Mouse (Mus musculus): Measurements from ENCODE around the gene Mrpl52.

Gene Mrpl52

DNA sequence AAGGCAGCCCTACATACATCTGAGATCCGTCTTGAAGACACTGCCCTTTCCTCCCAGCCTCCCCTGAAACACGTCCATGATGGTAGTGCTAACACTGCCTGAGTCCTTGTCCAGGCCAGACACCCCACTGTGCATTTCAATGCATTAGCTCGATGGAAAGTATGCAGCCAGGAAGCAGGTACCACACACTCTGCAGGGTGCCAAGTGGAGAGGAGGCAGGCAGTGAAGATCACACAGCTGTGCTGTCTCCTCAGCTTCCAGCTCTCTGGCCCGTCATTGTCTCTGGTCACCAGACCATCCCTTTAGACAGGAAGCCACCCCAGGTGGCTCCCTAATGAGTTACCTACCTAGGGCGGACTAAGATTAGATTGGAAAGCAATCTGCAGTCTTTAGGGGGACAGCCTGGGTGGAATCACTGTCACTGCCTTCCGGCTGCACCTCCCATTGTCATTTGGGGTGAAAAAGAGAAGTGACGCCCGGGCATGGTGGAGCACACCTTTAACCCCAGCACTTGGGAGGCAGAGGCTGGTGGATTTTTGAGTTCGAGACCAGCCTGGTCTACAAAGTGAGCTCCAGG, 14.6 kb upstream of the Mrpl52 start:
- no peak for DNase-seq (ENCODE audit: low spot score)

DNA sequence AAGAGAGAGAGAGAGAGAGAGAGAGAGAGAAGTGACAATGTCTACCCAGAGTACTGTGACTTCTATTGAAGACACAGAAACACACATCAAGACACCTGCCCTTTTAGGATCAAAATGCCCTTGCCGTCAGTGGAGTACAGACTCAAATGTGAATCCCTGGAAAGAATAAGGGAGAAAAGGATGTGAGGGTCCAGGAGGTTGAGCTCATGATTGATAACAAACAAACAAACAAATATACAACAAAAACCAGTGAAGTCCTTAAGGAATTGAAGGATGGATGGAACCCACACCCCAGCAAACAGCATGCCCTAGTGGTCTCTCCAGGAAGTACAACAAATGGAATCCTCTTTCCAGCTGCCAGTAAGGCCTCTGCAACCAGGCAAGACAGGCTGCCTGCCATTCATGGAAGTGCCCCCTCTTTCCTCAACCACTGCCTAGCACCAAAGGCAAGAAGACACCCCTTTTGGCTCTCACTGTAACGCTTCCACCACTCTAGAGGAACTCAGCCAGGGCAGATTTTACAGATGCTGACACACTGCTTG, 14.0 kb upstream of the Mrpl52 start:
- peak; percentile 57 for DNase-seq (ENCODE audit: low spot score)

DNA sequence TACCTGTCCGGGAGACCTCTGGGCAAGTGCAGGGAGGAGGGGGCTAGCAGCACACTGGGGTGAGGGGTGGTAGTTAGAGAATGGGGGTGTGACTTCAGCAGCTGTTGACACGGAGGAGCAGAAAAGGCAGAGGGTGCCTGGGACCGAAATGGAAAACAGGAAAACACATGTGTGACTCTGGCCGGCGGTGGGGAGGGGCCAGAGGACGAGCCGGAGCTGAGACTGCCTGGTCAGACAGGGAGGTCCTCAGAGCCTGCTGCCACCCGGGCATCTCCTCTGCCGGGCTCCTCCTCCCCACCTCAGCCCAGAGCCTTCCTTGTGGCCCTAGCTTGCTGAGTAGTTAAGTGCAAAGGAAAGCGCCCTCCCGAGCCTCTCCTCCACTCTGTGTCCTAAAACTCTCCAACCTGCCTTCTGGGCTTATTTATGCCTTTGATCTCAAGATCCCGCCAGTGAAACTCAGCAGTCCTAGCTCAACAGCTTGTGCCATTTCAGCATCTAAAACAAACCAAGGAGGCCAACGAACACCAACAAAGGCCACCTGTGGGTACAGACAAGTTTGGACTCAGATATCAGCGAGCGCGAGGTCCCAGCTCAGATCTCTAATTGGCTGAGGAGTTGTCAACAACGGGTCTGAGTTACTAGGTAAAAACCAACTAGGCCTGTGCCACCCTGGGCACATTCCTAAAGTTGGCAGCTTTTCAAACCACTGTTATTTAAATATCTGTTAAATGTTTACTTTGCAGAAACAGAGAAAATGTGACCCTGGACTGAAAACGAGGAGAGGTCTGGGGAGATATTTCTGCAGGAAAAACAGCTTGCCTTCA, 12.6 kb upstream of the Mrpl52 start:
- DNase-seq (ENCODE audit: low spot score): peak; percentile 27

DNA sequence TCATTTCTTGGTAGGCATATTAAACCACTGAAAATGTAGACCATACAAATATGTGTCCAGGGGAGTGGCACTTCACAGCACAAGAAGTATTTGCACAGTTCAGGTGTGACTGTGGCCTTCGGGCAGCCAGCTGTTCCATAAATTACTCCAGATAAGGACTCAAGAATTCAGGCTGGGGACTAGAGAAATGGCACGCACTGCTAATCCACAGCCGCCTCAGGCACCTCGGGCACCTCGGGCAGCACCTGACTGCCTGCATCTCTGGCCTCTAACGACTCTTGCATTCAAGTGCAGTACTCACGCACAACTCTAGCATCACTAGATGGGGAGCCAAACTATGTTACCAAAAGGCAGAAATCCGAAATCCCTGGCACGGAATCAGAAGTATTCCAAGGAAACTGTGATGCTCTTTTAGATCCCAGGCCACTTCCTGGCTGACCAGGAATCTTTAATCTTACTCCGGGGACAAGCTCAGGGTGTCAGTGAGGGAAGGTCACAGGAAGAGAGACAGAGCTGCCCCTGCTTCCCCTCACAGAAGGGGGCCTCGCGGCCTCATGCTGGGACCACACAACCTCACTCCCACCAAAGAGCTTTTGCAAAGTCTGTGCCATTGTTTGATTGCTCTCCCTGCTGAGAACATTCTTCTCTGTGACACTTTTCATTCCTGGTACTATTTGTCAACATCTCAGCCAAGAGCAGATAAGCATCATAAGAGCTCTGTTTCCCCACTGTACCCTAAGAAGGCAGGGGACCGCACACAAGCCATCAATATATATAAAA, 11.3 kb upstream of the Mrpl52 start:
- no peak for DNase-seq (ENCODE audit: low spot score)

DNA sequence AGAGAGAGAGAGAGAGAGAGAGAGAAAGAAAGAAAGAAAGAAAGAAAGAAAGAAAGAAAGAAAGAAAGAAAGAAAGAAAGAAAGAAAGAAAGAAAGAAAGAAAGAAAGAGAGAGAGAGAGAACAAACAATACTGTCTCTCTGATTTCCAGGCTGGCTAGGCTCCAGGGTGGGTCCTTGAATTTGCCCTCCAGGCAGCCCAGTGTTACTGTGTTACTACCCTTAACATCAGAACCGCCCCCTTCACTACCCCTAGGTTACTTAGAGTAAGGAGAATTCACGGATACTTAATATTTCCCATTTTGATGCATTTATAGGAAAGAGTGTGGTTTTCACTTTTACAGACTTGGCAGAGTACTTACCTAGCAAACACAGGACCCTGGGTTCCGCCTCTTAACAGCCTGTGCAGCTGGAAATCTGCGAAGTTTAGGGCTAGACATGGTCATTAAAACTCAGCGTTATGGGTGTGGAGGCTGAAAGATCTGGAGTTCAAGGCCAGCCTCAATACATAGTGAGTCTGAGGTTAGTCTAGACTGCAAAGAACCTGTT, 10.4 kb upstream of the Mrpl52 start:
- no peak for DNase-seq (ENCODE audit: low spot score)

DNA sequence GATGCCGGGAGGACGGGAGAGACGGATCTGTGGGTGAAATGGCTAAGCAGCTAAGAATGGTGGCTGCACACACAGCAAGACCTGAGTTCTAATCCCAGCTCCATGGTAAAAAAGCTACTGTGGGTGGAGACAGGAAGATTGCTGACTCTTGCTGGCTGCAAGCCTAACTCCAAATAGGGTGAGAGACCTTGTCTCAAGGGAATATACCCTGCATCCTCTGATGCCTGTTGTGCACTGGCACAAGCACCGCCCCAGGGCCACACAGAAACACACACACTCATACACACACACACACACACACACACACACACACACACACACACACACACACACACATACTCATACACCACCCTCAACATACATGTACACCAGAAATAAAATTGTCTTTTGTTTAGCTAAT, 9.9 kb upstream of the Mrpl52 start:
- no peak for DNase-seq (ENCODE audit: low spot score)

DNA sequence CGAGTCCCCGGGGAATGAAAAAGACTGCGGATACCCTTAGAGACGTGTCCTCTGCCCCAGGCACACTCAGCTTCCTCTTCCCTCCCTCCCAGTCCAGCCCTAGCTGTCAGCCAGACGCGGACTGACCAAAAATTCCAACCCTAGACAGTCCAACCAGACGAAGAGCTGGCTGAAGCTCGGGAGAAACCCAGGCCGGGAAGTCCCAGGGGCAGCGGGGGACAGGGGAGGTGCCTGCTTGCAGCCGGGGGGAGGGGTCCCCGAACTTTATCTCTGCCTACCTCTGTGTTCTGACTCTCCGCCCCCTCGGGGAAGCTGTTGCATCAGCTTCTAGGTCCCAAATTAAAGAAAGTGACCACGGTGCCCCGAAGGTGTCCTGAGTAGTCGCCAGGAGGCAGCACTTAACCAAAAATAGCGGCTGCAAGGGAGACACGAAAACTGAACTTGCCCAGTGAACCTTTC, 9.1 kb upstream of the Mrpl52 start, which contains the start of gene Slc7a7:
Gene Slc7a7 (minus strand): TSS at position 158 of the 459 bp plus-strand sequence.
- DNase-seq (ENCODE audit: low spot score): no peak

DNA sequence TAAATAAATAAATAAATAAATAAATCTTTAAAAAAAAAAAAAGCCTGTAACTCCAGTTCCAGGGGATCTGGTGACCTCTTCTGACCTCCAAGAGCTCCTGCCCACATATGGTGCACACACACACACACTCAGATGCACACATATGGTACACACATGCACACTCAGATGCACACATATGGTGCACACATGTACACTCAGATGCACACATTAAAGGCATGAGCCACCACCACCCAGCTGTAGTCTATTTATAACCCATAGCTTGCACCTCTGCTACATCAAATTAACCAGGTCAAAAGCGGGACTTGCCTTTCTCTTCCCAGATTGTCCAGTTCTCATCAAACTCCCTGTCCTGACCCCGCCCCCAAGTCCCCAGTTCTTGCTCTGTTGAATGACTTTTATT, 5.7 kb upstream of the Mrpl52 start:
- DNase-seq (ENCODE audit: low spot score): no peak

DNA sequence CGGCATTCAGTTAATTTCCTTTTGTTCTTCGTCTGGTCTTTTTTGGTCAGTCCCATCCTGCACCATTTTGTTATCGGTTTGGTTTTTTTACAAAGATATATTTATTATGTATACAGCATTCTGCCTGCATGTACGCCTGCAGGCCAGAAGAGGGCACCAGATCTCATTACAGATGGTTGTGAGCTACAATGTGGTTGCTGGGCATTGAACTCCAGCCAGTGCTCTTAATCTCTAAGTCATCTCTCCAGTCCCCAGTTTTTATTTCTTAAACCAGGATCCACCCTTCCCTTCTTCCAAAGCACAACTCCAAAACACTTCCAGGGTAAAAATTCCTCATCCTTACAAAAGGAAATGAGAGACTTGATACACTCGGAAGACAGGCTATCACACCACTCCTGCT, 3.3 kb upstream of the Mrpl52 start:
- no peak for DNase-seq (ENCODE audit: low spot score)

DNA sequence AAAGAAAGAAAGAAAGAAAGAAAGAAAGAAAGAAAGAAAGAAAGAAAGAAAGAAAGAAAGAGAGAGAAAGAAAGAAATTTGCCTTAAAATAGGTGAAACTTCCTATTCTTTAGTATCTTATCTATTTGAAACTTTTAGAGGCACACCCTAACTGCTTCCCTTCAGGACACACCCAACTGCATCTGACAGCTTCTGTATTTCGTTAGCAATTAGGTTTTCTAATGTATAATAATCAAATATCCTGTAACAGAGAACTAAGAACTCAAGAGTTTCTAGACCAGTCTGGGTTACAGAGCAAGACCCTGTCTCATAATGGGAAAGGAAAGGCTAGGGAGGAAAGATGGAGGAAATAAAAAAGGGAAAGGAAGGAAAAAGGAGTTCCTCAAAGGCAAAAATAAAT, 2.1 kb upstream of the Mrpl52 start:
- DNase-seq (ENCODE audit: low spot score): no peak

DNA sequence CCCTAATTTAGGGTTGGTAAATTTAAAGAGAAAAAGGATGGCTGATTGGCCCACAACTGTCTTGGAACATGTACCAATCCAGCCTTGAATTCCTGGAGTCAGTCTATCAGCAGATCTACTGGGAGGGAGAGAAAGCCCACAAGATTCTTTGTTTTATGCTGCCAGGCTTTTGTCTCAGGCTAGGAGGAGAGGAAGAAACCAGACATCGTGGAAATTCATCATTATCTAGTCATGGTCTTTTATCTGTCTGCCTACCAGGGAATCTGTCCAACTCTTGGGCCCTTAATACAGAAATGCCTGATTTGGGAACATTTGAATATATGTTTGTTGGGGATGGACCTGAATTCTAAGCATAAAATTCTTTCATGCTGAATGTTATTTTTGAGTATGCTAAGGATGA, 1.2 kb upstream of the Mrpl52 start:
- DNase-seq (ENCODE audit: low spot score): no peak

DNA sequence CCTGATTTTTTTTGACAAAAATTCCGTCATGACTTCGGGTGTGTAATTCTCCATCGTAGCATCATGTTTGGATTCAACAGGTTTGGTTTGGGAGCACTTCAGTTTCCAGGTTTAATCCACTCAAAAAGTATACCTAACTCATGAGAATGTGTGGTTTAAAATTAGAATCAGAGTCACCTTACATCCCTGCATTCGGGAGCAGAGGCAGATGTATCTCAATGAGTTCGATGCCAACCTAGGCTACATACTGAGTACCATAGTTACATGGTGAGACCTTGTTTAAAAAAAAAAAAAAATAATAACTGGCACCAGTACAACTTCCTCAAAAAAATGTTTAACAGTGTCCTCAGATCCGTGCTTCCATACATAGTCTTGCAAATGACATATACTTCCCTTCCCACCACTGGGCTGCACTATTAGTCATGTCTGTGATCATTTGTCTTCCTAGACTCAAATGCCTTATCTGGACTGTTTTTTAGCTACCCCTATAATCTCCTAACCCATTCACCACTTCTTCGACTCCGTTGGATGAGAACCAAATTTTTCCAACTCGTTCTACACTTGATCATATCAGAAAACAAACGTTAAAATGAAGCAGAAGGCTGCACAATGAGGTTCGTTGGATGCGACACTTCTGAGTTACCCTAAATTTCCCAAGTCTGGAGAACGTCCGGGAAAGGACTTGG, 563 bp upstream of the Mrpl52 start:
- no peak for DNase-seq (ENCODE audit: low spot score)

DNA sequence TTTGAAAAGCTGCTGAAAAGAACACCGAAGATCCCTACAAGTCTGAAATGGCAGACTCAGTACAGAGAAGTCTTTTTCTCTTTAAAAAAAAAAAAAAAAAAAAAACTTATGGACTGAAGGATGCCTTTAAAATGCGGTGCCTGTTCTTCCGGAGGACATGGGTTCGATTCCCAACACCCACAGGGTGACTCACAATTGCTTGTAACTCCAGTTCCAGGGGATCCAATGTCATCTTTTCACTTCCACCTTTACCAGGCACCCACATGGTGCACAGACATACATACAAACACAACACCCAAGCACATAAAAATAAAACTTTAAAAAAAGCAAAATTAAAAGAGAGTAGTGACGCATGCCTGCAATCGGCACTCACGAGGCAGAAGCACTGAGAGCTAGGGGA, 987 bp downstream of the Mrpl52 start:
- no peak for DNase-seq (ENCODE audit: low spot score)

DNA sequence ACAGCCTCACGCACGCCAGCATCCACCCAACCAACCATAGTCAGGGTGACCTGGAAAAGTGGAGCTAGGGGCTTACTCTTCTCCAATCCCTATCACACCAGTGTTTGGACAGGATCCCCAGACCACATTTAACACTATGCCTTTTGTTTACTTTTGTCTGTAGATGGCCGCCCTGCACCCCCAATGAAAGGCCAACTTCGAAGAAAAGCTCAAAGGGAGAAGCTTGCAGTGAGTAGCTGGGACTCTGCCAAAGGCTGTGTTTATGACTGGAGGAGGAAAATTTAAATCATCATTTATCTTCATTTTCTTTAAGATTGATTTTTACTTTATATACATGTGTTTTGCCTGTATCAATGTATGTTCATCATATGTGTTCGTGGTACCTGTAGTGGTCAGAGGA, 1.7 kb downstream of the Mrpl52 start:
- DNase-seq (ENCODE audit: low spot score): no peak

DNA sequence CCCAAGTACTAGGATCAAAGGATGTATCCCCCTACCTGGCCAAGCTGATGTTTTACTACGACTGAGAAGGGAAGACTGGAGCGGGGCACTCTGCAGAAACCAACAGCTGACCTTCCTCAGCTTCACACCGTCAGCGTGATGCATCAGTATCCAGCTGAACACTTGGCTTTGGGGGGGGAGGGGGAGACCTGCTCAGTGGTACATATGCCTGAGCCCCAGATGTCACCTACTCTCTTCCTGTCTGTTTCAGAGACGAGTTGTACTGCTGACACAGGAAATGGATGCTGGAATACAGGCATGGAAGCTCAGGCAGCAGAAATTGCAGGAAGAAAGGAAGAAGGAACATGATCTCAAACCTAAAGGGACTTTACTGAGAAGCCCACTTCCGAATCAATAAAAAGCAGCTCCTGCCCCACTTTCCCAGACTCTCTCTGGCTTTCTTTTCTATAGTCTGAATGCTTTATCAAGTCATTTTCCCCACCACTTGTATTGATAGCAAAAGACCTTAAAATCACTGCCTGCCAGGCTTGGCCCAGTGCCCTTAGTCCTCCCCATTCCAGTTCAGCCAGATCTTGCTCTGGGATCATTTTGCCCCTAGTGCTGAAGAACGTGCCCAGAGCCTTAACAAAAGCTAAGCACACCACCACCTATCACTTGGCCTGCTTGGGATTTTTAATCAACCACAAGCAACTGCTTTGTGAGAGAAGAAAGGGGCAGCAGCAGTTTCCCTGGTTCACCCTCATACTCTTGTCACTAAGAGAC, 2.8 kb downstream of the Mrpl52 start:
- DNase-seq (ENCODE audit: low spot score): no peak

DNA sequence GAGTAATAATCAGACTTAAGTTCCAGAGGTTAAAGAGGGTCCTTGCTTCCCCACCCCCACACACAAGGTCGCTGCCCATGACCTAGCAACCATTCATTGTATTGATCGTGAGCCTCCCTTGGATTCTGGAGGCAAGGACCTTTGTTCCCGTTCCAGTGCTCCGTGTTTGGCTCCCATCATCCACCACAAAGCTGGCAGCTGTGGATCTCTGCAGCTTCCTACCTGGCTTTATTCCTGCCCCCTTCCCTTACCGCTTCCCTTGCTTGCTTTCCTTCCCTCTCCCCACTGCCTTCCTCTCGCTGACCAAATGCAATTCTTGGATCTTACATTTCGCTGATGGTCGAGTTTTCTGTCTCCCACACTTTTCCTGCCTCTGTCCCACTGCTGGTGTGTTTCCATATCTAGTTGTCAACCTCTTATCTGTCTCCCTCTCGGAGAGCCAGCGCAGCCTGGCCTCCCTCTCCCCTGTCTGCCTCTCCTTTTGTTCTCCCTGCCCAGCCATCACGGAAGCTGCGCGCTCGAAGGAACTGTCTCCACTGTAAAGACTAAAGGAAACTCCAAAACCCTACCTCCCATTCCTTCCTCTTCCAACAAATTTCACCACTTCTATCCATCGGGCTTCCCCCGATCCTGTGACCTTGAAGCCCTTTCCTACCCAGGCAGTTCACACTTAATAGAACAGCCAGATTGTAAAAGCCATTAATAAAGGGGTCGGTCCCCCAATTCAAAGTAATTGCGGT, 3.9 kb downstream of the Mrpl52 start:
- no peak for DNase-seq (ENCODE audit: low spot score)

DNA sequence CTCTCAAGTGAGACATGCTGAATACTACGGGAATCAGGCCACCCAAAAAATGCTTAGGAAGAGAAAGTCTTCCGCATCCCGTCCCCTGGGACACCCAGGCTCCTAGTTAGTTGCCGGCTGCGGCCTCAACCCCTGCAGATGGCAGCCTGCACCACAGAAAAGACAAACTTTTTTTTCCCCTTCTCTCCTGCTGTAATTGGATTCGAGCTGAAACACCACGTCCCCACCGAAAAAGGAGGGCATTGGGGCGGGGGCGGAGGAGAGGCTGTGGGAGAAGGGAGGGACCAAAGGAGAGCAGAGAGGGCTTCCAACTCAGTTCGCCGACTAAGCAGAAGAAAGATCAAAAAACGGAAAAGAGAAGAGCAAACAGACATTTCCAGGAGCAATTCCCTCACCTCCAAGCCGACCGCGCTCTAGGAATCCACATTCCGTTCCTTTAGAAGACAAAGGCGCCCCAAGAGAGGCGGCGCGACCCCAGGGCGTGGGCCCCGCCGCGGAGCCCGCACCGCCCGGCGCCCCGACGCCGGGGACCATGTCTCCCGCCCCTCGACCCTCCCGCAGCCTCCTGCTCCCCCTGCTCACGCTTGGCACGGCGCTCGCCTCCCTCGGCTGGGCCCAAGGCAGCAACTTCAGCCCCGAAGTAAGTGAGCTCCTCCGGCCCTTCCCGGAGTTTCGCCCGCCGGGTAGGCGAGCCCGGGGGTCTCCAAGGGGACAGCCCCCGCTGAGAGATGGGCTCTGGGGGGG, 4.8 kb downstream of the Mrpl52 start, which contains the start of gene Mmp14:
Gene Mmp14 (plus strand): TSS at position 279 of the 744 bp plus-strand sequence.
- peak; percentile 70 for DNase-seq (ENCODE audit: low spot score)

DNA sequence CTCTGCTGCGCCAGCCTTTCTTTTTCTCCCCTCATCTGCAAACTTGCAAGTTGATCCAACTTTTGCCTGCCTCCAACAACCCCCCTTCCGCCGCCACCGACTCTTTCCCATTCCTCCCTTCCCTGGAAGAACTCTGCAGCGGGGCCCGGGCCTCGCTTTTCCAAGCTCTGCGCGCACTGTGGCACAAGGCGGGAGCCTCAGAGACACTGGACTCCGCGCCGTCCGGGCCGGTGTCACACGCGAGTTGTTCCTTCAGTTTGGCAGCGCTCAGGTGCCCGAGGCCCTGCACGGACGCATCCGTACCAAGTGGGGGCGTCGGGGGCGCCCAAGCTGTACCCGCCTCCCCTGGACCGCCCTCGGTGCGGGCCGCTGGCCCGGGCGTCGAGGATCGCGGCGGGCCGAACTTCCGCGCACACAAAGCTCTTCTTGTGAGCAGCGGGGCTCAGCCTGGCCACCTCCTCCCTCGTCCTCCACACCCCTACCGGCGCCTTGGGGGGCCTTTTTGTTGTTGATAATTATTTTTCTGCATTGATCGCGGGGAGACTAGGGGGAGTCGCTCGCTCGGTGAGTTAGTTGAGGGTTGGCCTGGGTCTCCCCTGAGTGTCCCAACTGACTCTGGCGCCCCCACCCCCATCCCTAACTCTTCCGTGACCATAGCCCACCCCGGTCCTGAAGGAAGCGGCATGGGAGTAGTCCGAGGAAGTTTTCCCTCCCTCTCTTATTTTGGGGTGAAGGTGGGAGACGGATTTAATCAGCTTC, 5.5 kb downstream of the Mrpl52 start:
- DNase-seq (ENCODE audit: low spot score): no peak

All from ovary, postnatal 14 days (tissue).